Mouse (Mus musculus) ES-E14 (cell line): ENCODE data around the gene Adra2a. TPM values are rescaled to one million over a fixed set of nuclear protein-coding genes. Genes with fewer than 3 reads are reported as not detected.

ENCODE experiments used
- DNase-seq: peaks from one replicate; pipeline ENCODE4 v3.0.0-alpha.2; 2013; ENCODE audit warnings: low read depth, low spot score
- H3K27ac ChIP-seq: 2 replicates; pipeline ENCODE4 v1.5.1; 2012; ENCODE audit warnings: low read depth, mild to moderate bottlenecking, low read length, moderate library complexity, mixed read lengths; ENCODE audit not compliant: poor library complexity, insufficient read depth, severe bottlenecking
- H3K36me3 ChIP-seq: 2 replicates; pipeline ENCODE4 v1.6.1; 2012; ENCODE audit warnings: mild to moderate bottlenecking, low read length, moderate library complexity, mixed read lengths; ENCODE audit not compliant: control insufficient read depth, poor library complexity, insufficient read depth, severe bottlenecking
- H3K4me1 ChIP-seq, 2 experiments: fragments of 150-350 bp in 1 of 2; sonication (generic) in 1 of 2; 2 replicates each; pipeline ENCODE4 v1.6.1; 2012; ENCODE audit warnings: low read length in 2 of 2, mild to moderate bottlenecking in 1 of 2, mixed read lengths in 1 of 2; ENCODE audit not compliant: control insufficient read depth in 2 of 2, insufficient read depth in 2 of 2, poor library complexity in 1 of 2
- H3K4me3 ChIP-seq, 2 experiments: fragments of 150-350 bp in 1 of 2; sonication (generic) in 1 of 2; 2 replicates each; pipeline ENCODE4 v1.5.1; 2012; ENCODE audit warnings: low read length in 2 of 2, low read depth in 1 of 2, mild to moderate bottlenecking in 1 of 2, mixed read lengths in 1 of 2; ENCODE audit not compliant: insufficient read depth in 1 of 2, poor library complexity in 1 of 2, severe bottlenecking in 1 of 2
- H3K9ac ChIP-seq: 2 replicates; pipeline ENCODE4 v1.6.1; 2012; ENCODE audit warnings: low read depth, mild to moderate bottlenecking, low read length, mixed read lengths; ENCODE audit not compliant: poor library complexity, insufficient read depth, severe bottlenecking
- H3K9me3 ChIP-seq: fragments of 150-350 bp; sonication (generic); 2 replicates; pipeline ENCODE4 v1.6.1; 2012; ENCODE audit warnings: low read depth, mild to moderate bottlenecking, low read length; ENCODE audit not compliant: control insufficient read depth, insufficient read depth
- CHD2 ChIP-seq: IDR thresholded peaks from 2 replicates; pipeline ENCODE4 v1.6.1; 2014; ENCODE audit warnings: mild to moderate bottlenecking, low read depth, low read length, inconsistent platforms
- HCFC1 ChIP-seq: IDR thresholded peaks from 2 replicates; pipeline ENCODE4 v1.6.1; 2012; ENCODE audit warnings: low read length, inconsistent platforms, borderline replicate concordance; ENCODE audit not compliant: insufficient read depth
- MAFK ChIP-seq: IDR thresholded peaks from 2 replicates; pipeline ENCODE4 v1.6.1; 2014; ENCODE audit warnings: mild to moderate bottlenecking, low read depth, low read length, inconsistent platforms; ENCODE audit not compliant: insufficient read depth
- ZC3H11A ChIP-seq: IDR thresholded peaks from 2 replicates; pipeline ENCODE4 v1.6.1; 2012; ENCODE audit warnings: low read depth, mild to moderate bottlenecking, inconsistent platforms, low read length, borderline replicate concordance
- ZNF384 ChIP-seq: IDR thresholded peaks from 2 replicates; pipeline ENCODE4 v1.6.1; 2012; ENCODE audit warnings: low read depth, low read length, inconsistent platforms
- in situ Hi-C, 2 experiments: fragments of 600-800 bp; cut with MboI; formaldehyde crosslinking; loops; one replicate each; pipeline ENCODE4 v1.15.1; 2025; ENCODE audit warnings: low sequenced_read_pairs in 2 of 2, inconsistent platforms in 1 of 2; ENCODE audit not compliant: unreplicated experiment in 2 of 2
- total RNA-seq: library from RNA; depleted of rRNA; stranded (reverse); fragments of 300-350 nt; gene quantifications from 2 replicates; pipeline ENCODE4 v1.2.3, GENCODE M21; 2012

Adra2a gene
- total RNA-seq, 1 experiment = 0.76 TPM

- H3K36me3 ChIP-seq = no peaks in the 10 kb centered on the region
- no peaks in the 10 kb centered on the region for H3K9me3 ChIP-seq
- H3K9ac ChIP-seq = no peak overlapping the region
- H3K27ac ChIP-seq = no peak overlapping the region
- in situ Hi-C loops = no loop called here
- TF ChIP-seq HCFC1 (no peak), CHD2 (no peak), ZNF384 (no peak), ZC3H11A (no peak), MAFK (no peak)
- no peaks in the 10 kb centered on the region; a peak in 1 of 4 replicates for H3K4me1 ChIP-seq
- no peak overlapping the region for H3K4me3 ChIP-seq
- DNase-seq = no peak
Observed at GRCm38 (mm10) chr19:54076362-54077349, 32.7 kb downstream of the Adra2a start.

DNA sequence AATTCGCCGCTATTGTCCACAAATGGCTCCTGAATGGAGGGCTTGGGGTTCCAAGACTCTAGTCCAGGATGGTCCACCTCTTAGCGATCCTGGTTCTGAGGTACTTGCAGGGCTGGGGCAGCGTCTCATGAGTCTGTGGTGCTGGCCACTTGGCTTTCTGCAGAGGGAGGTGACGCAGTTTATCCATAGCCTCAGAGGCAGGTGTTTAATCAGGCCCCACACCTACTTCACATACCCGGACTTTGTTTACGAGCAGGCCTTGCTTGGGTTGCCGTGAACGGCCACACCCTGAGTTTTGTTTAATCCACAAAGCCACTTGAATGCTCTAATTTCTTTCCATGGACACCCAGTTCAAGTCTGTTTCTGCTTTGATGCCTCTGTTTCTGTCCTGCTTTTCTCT lies 37.4 kb downstream of the Adra2a start:
- TF ChIP-seq HCFC1 (no peak), ZNF384 (no peak), ZC3H11A (no peak), CHD2 (no peak), MAFK (no peak)
- no peak overlapping the region for H3K9ac ChIP-seq
- no peak for DNase-seq
- H3K36me3 ChIP-seq = no peaks in the 10 kb centered on the region
- no peaks in the 10 kb centered on the region; a peak in 1 of 4 replicates for H3K4me1 ChIP-seq
- H3K27ac ChIP-seq = no peak overlapping the region
- in situ Hi-C loops = no loop called here
- no peak overlapping the region for H3K4me3 ChIP-seq
- H3K9me3 ChIP-seq = no peaks in the 10 kb centered on the region

- in situ Hi-C loops = no loop called here
- Histone ChIP-seq H3K36me3 (no peaks in the 10 kb centered on the region), H3K27ac (no peak overlapping the region), H3K4me3 (no peak overlapping the region), H3K9ac (no peak overlapping the region), H3K4me1 (no peaks in the 10 kb centered on the region; a peak in 1 of 4 replicates), H3K9me3 (no peaks in the 10 kb centered on the region)
- no peak for TF ChIP-seq HCFC1
- no peak for TF ChIP-seq ZNF384
- TF ChIP-seq ZC3H11A = no peak
- no peak for TF ChIP-seq MAFK
- no peak for TF ChIP-seq CHD2
- DNase-seq = no peak
Observed at GRCm38 (mm10) chr19:54081716-54082165, 37.8 kb downstream of the Adra2a start.

DNA sequence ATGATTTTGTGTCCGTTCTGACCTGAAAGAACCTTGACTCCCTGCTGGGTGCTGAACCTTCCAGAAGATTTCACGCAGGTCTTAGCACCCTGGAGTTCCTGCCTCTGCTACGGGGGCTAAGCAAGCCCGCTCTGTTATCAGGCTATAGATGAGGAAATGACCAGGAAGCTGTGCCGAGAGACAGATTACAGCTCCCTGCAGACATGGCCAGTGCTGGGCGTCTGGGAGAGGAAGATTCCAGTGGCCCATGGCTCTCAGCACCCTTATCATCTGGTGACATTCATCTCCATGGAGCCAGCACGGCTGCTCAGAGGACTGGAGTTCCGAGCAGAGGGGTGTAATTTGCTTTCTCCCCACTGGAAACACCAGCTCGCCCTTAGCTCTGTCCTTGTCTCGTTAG lies 43.4 kb downstream of the Adra2a start:
- DNase-seq = no peak
- Histone ChIP-seq H3K36me3 (no peaks in the 10 kb centered on the region), H3K27ac (no peak overlapping the region), H3K9ac (no peak overlapping the region), H3K9me3 (no peaks in the 10 kb centered on the region), H3K4me1 (peaks cover 0 to 3% of the 10 kb centered on the region in 2 experiments; a peak in 1 of 4 replicates), H3K4me3 (no peak overlapping the region)
- in situ Hi-C loops = no loop called here
- TF ChIP-seq CHD2 = no peak
- no peak for TF ChIP-seq MAFK
